Mouse (Mus musculus) cerebellum, postnatal 25 days (tissue): ENCODE results near the gene Zfp112.
"Not testable (repeated sequence)": the region's sequence is repeated elsewhere in the genome, so short reads cannot be mapped to it uniquely, and the experiment has no call there.

Source experiments
- DNase-seq, 2 experiments: peaks; one replicate each; pipeline ENCODE4 v3.0.0; 2021; ENCODE audit warnings: mixed read lengths in 2 of 2

Gene Zfp112

DNA sequence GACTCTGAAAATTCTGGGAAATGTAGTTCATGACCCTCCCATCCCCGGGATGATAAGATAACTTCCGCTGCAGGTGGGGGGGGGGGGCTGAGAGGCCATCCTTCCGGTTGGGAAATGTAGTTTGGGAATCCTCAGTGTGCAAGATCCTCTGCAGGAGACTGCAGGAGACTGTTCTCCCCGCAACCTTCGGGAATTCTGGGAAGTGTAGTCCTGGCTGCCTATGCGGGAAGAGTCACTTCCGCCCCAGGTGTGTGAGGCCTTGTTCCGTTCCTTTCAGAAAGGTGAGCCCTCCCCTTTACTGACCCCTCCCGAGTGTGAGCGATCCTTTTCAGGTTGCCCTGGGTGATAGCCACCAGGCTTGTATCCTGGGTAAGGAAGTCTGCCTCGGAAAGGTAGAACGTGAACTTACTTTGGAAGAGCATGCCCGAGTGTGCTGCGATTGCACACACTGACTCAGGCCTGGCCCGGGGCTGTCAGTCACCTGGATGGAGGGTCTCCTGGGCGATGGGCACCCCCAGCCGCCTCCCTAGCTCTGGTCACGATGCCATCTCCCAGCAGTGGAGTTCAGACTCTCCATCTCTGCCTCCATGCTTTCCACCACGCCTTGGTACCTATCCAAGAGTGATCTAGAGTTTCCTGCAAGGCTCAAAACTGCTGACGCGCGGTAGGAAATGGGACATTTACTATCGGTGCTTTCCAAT lies at the start of gene Zfp112:
Gene Zfp112, plus strand, starts transcription at position 159 of the 701 bp plus-strand sequence.
- DNase-seq, result peak; percentile 82 to 89

DNA sequence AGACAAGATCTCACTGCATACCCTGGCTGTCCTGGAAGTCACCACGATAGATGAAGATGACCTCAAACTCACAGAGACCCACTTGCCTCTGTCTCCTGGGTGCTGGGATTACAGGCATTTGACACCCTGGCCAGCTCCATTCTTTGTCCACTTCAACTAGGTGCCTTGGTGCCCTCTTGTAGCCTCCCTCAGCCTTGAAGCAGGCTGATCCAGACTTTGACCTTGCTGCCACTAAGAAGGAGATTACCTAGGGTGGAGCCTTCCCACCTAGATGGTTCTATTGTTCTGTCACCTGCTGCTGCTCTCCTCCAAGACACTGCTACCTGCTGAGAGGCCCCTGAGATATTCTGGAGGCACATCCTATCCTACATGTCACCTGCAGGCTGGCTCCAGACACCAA lies 37.7 kb upstream of the Zfp112 start:
- DNase-seq, result not testable (repeated sequence)

DNA sequence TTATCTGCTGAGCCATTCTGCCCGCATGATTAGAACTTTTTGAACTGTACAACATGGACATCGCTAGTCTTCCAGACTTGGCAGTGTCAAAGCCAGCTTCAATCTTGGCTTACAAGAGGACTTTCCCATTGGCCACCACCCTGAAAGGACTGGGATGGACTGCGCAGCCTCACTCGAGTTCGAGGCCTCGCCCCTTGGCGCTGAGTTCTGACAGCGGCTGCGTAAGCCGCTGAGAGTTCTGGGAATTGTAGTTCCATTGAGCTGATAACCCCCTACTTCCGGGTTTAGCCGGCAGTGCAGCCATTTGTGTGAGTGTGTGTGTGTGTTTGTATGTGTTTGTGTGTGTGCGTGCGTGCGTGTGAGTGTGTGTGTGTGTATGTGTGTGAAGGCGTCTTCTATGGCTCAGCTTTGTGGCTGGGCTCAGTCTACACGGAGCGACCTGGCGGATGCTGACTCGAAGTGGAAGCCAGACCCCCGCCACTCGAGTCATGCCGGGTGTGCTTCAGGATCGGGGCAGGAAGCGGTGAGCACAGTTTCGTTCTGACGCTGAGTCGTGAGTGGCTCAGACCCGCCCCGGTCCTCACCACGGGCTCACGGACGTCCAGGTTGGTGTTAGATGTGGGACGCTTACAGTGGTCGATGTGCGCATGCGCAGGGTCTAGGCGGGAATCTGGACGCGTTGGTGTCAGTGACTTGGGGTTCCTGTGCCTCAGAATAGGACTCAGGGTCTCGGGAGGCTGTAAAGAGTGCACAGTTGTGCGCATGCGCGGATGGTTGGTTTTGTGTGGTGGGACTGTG lies 30.3 kb upstream of the Zfp112 start, which contains the start of gene Zfp180:
Gene Zfp180, plus strand, starts transcription at position 291 of the 798 bp plus-strand sequence.
- peak; percentile 94 to 96 for DNase-seq

DNA sequence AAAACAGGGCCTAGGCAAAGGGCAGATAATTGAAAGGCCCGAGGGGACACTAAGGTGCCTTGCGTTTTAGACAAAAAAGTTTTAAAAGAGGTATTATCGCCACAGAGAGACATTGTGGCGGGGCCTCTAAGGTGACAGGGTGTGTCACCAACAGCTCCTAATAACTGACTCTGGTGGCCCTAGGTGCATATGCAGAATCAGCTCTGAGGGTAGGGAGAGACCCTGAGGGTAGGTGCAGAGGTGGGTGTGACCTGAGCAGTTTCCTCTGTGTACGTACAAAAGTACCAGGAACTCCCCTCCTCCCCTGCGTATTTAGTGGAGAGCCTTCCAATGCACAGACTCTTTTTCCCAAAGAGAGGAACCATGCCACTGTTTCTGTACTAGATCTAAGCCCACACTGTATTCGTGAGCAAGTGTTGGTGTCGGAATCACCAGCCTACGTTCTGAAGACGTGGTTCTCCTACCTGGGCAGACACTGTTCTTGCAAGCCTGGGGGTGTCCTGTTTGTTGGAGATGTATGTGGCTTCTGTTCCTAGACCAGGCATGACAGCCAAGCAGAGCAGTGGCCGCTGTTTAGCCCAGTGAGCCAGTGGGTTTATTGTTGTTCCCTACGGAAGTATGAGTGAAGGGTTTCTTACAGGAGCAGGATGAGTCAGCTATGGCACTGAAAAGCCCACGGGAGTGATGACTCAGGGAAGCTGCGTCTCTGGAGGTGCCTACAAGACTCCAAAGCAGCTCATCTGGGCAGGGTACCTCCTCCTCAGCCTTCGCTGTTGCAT lies 29.5 kb upstream of the Zfp112 start:
- peak in 1 of 2 experiments; percentile 6 for DNase-seq

DNA sequence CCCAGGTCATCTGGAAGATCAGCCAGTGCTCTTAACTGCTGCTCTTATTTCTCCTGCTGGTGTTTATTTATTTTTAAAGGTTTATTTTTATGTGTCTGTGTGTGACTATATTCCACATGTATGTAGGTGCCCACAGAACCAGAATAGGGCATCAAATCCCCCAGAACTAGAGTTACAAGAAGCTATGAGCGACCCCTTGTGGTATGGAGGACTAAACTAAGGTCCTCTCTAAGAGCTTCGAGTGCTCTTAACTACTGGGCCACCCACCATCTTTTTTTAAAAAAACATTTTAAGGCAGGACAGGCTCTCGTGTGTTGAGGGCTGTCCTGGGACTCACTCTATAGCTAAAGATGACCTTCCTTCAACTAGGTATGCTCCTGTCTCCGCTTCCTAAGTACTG lies 25.2 kb upstream of the Zfp112 start:
- no peak for DNase-seq

GRCm38 (mm10) chr7:24087485-24088125 lies 24.5 kb upstream of the Zfp112 start:
- DNase-seq, result no peak

- no peak for DNase-seq
Measured at GRCm38 (mm10) chr7:24104403-24104802, 7.7 kb upstream of the Zfp112 start.

DNA sequence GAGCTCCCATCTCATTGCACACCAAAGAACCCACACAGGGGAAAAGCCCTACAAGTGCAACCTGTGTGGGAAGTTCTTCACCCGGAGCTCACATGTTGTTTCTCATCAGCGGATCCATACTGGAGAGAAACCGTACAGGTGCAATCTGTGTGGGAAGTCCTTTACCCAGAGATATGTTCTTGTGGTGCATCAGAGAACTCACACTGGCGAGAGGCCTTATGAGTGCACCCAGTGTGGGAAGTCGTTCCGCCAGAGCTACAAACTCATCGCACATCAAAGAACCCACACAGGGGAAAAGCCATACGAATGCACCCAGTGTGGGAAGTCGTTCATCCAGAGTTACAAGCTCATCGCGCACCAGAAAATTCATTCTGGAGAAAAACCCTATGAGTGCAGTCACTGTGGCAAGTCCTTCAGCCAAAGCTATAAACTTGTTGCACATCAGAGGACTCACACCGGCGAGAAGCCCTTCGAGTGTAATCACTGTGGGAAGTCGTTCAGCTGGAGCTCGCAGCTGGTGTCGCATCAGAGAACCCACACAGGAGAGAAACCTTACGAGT lies 6.9 kb upstream of the Zfp112 start:
- no peak for DNase-seq

DNA sequence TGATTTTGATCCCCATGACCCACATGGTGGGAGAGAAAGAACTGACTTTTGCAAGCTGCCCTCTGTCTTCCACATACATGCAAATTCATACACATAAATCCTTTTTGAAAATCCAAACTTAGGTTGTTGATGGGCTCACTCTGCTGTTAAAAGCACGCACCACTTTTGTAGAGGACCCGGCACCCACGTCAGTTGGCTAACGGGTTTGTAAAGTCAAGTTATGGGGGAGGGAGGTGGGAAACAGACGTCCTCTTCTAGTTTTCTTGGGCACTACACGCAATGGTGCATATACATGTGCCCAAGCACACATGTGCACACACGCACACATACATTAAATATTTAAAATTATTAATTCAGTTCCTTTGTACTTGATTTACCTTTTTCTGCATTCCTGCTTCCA lies 1.3 kb upstream of the Zfp112 start:
- DNase-seq, result no peak

GRCm38 (mm10) chr7:24111772-24112155 lies 350 bp upstream of the Zfp112 start:
- no peak for DNase-seq

DNA sequence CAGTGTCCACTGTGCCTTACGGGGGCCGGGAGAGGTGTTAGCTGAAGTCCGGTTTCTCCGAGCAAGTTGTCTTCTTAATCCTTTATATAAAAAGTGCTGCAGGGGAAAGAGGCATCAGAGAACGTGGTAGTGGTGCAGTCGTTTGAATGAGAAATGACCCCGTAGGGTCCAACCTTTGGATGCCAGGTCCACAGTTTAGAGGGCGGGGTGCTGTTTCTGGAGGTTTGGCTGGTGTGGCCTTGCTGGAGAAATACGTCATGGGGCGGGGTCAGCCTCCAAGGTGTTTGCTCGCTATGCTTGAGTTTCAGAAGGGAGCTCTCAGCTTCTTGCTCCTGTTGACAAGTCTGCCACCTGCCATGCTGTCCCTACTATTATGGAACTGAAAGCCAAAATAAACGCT lies 887 bp downstream of the Zfp112 start:
- peak; percentile 66 to 80 for DNase-seq

DNA sequence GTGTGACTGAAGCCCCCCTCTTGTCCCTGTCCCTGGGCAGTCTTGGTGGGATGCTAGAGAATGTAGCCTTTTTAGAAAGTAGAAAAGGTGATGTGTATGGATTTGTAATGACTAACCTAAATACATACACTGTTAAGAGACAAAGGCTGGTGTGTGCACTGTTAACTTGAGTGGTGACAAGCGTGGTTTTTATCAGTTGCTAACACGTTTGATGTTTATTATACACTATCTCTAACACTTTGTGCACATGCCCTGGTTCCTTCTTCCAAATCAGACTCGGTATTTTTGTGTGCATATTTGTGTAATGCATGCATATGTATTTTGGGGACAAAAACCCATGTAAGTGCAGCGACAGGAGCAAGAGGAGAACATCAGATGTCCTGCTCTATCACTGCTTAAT lies 4.5 kb downstream of the Zfp112 start:
- DNase-seq, result no peak

DNA sequence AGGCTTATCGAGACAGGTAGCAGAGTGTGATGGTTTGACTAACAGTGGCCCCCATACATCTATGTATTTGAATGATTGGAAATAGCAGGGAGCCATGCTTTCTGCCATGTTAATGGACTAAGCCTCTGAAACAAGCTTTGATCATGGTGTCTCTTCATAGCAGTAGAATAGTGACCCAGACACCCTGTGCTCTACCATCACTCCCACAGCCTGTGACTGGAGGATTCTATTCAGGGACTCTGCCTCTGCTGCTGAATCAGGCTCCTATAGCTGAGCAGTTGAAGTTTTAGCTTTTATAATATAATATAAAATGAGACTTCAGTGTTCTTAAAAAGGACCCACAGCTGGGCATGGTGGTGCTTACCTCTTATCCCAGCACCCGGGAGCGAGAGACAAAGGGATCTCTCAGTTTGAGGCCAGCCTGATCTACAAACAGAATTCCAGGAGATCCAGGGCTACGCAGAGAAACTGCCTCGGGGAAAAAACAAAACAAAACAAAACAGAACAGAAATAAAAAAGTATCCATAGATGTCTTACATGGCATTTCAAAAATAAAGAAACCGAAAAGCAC lies 21.4 kb downstream of the Zfp112 start:
- no peak for DNase-seq

- peak; percentile 89 to 91 for DNase-seq
Measured at GRCm38 (mm10) chr7:24133996-24134828, 22.1 kb downstream of the Zfp112 start, which contains the start of gene Zfp235. Gene Zfp235 (plus strand): TSS chr7:24134169.

DNA sequence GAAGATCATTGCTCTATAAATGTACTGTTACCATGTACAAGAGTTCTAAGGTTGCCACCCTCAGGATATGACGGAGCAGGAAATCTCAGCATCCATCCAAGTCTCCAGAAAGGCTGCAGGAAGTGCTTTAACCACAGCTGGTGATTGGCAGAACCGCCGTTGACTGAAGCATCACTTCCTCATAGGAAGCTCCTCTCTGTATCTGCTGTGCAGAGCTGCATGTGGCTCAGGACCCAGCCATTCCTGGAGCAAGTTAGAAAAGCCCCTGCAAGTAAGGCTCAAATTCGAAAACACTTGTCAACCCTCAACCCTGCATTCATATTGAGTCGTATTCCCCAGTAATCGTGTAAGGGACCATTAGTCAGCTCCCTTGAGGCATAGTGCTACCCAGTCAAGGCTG lies 30.5 kb downstream of the Zfp112 start:
- DNase-seq, result no peak

GRCm38 (mm10) chr7:24153272-24153671 lies 41.2 kb downstream of the Zfp112 start:
- DNase-seq, result no peak

DNA sequence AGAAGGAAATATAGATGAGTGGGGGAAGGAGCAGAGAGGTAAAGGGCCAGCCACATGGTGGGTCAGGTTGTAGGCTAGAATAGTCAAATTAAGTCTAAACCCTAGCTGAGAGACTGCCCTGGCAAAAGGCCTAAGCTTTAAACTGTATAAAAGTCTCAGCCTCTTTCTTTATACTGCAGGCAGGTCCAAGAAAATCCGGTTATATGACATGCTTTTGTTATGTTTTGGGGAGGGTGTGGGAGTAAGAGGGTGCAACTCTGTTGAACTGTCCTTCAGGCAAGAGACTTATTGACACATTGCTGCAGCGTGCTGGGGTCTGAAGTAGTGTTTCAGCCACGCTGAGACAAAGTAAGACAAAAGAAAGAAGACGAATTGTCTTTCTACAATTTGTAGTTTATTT lies 60.1 kb downstream of the Zfp112 start:
- no peak for DNase-seq

DNA sequence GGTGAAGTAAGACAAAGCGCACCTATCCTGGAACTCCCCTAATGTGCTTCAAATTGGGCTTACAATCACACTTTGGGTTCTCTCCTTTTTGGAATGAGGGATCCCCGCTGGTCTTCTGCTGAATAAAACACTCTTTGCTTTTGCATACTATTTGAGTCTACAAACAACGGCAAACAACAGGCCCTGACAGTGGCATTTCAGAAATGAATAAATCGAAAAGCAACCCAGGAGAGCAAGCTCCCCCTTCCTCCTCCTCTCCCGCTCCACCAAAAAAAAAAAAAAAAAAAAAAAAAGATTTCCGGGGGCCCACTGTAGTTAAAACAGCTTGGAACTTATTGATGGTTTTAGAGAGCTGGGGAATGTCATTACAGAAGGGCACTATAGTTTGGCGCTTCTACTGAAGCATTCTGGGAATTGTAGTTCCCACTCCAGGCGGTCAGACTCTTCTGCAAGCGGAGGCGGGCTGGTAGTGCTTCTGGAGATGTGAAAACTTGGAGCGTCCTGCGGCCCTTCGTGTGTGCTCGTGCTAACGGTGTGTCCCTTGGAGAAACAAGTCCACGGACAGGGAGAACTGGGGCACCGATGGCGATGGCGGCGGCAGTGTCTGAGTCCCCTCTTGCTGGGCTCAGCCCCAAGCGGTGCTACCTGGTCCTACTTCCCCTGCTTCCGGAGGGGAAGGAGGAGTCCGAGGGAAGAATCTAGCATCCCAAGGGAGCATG lies 62.7 kb downstream of the Zfp112 start, which contains the start of gene Zfp114:
Gene Zfp114, plus strand, starts transcription at position 443 of the 719 bp plus-strand sequence.
- DNase-seq, result peak; percentile 87 to 89

- DNase-seq, result no peak
Measured at GRCm38 (mm10) chr7:24175337-24175711, 63.2 kb downstream of the Zfp112 start.
